Mouse (Mus musculus): ENCODE measurements around the gene Mrpl23. TPM values are rescaled to one million over a fixed set of nuclear protein-coding genes. Genes with fewer than 3 reads are reported as not detected.

Gene Mrpl23
- total RNA-seq, 2 experiments from 2014 or later: 3.1 to 5.9 TPM

GRCm38 (mm10) chr7:142572343-142572742 lies 39.9 kb downstream of the Mrpl23 start:
- no peak for DNase-seq (ENCODE audit: low spot score in 2 of 2)

DNA sequence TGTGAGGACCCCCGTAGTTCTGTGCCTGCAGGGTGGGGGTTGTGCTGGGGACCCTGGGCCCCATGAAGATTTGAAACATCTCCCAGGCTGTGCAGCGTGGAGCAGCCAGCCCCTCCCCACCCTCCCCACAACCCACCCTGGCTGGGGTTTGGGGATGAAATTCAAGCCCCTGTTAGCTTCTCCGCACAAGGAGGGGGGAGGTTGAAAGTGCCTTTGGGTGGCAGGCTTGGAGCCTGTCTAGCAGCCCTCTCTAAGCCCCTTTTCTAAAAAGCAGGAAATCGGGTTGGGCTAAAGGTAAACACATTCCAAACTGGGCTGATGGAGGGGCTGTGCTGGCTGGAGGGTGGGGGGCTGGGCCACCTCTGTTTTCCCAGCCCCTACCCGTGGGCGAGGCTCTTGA lies 40.5 kb downstream of the Mrpl23 start:
- no peak for DNase-seq (ENCODE audit: low spot score in 2 of 2)

GRCm38 (mm10) chr7:142574155-142574660 lies 41.7 kb downstream of the Mrpl23 start:
- DNase-seq (ENCODE audit: low spot score in 2 of 2): no peak

DNA sequence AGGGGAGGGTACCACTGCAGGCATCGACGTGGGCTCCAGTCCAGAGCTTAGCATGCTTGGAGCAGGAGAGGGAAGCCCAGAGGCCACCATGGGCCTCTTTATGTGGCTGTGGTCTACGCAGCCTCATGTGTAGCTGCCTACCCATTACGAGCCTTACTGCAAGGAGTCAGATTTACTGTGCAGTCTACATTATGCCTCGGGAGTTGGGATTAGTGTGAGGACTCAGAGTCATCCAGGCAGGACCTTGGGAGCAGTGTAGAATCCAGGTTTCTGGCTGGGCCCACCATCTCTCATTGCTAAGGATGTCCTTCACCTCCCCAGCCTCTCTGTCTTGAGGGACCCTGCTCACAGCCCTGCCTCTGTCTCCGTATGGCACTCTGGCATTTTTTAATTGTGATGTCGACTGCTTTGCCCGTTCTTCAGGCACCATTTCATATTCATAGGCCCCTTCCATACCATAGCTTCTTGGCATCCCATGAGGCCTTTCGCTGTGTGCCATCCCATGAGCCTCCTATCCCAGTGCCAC lies 42.4 kb downstream of the Mrpl23 start:
- DNase-seq (ENCODE audit: low spot score in 2 of 2): no peak

GRCm38 (mm10) chr7:142575491-142575890 lies 43.0 kb downstream of the Mrpl23 start:
- DNase-seq (ENCODE audit: low spot score in 2 of 2): no peak

GRCm38 (mm10) chr7:142575971-142576370 lies 43.5 kb downstream of the Mrpl23 start:
- DNase-seq (ENCODE audit: low spot score in 2 of 2): no peak

GRCm38 (mm10) chr7:142576472-142577326 lies 44.2 kb downstream of the Mrpl23 start:
- DNase-seq (ENCODE audit: low spot score in 2 of 2): no peak

DNA sequence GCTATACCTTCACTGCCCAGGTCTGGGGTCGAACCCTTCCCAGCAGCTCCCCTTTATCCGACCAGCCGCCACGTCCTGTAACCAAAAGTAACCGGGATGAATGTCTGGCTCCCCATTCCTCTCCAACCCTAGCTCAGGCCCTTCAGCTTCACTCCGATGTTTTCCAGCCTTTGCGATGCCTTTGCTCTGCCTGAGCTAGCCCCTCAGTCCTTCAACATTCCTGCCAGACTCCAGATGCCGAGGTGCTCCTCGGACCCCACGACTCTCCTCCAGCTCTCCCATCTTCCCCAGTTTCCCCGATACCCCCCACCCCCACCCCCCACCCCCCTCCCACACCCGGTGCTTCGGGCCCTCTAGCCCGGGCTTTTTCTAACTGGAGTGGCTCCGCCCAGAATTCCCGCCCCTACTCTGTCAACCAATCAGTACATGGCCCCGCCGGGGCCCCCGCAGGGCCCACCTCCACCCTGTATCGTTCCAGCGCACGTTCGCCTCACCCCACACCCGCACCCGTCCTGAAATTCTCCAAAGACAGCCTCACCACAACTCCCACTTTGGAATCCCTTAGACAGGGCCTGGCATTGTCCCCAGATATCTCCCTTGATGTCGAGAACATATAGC lies 45.4 kb downstream of the Mrpl23 start:
- DNase-seq (ENCODE audit: low spot score in 2 of 2): peak in 1 of 2 experiments; percentile 11

DNA sequence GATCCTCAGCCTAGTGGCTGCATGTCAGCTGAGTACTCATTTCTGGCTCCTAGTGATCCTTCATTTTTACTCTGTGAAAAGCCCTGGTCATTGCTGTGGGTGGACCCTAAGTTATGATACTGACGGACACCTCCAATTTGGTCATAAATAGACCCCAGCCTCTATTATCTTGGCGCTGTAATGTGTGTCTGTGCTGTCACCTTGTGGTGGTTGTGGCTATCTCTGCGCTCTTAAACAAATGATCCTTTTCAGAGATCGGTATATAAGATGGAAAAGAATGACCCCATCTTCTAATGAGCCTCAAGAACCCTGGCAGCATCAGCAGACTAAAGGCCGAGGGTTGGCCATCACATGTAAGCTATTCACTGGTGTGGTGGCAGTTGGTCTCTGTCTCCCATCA lies 46.6 kb downstream of the Mrpl23 start:
- no peak for DNase-seq (ENCODE audit: low spot score in 2 of 2)

DNA sequence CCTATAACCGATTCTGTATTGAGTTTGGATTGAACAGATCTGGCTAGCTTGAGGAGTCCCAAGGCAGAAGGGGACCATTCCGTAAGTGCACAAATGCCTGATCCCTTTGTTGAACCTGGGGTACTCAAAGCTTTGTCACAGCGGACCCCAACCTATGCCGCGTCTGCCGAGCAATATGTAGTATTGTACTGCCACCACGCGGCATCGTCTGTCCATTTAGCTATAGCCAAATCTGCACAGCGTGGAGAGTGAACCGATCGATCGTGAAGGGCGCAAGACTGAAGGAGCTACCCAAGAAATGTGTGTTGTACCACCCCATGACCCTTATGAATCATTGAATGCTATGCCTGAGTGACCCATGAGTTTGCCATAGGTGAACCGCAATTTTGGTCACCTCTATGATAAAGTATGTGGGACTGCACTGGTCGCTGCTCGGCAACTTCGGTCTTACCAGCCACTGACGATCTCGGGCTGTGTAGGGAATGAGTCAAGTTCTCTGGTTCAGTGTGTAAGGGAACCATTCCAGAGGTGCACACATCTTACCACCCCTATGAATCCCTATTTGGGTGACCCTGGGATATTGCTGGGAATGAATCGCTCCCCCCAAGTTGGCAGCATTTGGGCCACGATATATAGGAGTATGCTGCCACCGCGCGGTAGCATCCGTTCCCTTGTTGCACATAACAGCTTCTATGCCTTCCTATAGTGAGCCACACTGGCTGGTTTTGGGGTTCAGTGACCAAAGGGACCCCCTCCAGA lies 47.8 kb downstream of the Mrpl23 start:
- peak; percentile 48 to 57 for DNase-seq (ENCODE audit: low spot score in 2 of 2)

GRCm38 (mm10) chr7:142581186-142581585 lies 48.7 kb downstream of the Mrpl23 start:
- DNase-seq (ENCODE audit: low spot score in 2 of 2): no peak

DNA sequence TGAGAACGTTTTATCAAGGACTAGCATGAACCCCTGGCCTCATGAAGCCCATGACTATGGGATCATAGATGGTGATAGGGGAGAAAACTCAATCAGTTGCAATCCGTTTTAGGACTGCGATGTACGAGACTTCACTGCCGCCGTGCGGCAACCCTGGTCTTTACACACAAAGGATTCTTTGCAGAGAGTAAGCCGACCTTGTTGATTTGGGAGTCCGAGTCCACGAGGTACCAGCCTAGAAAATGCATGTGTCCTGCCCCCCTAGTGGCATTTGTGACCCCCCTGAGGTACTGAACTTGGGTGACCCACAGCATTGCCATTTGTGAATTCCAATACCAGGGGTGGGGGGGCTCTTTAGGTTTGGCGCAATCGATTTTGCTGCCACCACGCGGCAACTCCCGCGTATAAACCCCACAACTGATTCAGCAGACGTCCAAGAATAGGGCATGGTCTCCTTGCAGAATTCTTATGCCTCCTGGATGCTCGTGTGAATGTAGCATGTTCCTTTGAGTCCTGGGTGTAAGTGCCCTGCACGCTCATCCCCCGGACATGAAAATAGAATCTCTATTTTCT lies 49.3 kb downstream of the Mrpl23 start:
- DNase-seq (ENCODE audit: low spot score in 2 of 2): peak; percentile 17 to 39

DNA sequence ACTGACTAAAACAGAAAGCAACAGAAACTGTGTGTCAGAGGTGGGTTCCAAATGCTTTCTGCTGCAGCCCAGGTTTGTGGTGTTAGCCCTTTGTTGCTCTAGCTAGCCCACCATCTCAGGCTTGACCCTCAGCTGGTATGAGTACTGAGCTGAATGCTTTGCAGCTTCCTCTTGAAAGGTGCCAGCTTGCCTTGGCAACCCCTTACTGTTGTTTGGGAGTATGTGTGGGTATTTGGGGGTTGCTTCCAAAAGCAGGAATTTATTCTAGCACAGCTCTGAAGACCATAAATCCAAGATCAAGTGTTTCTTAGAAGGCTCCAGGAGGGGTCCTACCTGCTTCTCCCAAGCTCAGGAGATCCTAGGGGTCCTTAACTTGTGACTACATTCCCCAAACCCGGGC lies 52.4 kb downstream of the Mrpl23 start:
- DNase-seq (ENCODE audit: low spot score in 2 of 2): peak in 1 of 2 experiments; percentile 32

- DNase-seq (ENCODE audit: low spot score in 2 of 2): peak in 1 of 2 experiments; percentile 17
These were observed 53.4 kb downstream of the Mrpl23 start for GRCm38 (mm10) chr7:142585890-142586289.

DNA sequence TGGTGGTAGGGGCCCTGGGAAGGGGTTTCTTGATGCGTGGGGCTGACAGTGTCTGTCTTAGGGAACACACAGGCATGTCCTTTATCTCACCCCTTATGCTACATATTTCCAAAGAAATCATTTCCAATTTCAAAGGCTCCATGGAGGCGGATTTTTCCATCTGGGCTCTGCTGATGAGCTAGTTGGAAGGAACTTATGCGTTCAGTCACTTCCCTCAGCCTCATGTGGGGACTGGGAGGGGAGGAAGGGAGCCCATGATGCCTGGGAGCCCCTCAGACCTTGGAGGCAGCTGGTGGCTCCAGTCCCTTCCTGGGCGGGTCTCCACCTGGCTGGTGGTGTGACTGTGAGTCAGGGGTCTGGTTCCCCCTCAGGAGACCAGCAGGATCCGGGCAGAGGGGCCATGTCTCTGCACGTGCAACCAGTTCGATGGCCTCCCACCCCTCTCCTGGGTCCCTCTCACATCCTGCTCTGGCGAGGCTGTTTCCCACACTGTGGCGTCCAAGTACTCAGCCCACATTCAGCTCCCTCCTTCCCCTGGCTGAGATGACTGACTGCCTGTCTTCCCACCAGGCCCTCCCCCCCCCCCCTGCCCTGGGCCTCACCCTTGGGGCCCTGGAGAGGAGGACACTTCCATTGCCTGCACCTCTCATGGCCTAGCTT lies 55.9 kb downstream of the Mrpl23 start:
- DNase-seq (ENCODE audit: low spot score in 2 of 2): peak; percentile 12 to 24

Small RNAs within 50 kb of the gene (microRNA-seq; reads per million reads assigned to microRNA genes)
- 0 reads per million in 2 experiments for gene Mir675

Other genes starting within 250 kb of the Mrpl23 start
- gene Krtap5-1, start 235.6 kb upstream of the Mrpl23 start, total RNA-seq (2021): not detected
- not detected for gene Krtap5-4, start 229.1 kb upstream of the Mrpl23 start, total RNA-seq (2021)
- gene Ifitm10, start 158.9 kb upstream of the Mrpl23 start, total RNA-seq (2021): 10 to 100 TPM; 35.2 to 38.2 TPM
- 1 to 10 TPM in 1 of 2 experiments, not detected in 1; 6.0 TPM for gene Gm49369, start 150.0 kb upstream of the Mrpl23 start, total RNA-seq (2021)
- 100 to 1,000 TPM; 307 to 342 TPM for gene Ctsd, start 144.6 kb upstream of the Mrpl23 start, total RNA-seq (2021)
- gene Syt8, start 97.8 kb upstream of the Mrpl23 start, total RNA-seq (2021): not detected
- under 1 TPM in 1 of 2 experiments, not detected in 1; 0.44 TPM for gene Tnni2, start 90.9 kb upstream of the Mrpl23 start, total RNA-seq (2021)
- 1 to 10 TPM; 4.2 to 5.7 TPM for gene Lsp1, start 71.9 kb upstream of the Mrpl23 start, total RNA-seq (2021)
- not detected for gene Tnnt3, start 33.9 kb upstream of the Mrpl23 start, total RNA-seq (2021)
- gene Igf2, start 134.1 kb downstream of the Mrpl23 start, total RNA-seq (2021): 100 to 1,000 TPM; 114 to 115 TPM
- under 1 TPM in 1 of 2 experiments, not detected in 1; 0.12 TPM for gene Gm49394, start 137.3 kb downstream of the Mrpl23 start, total RNA-seq (2021)
- gene Ins2, start 210.7 kb downstream of the Mrpl23 start, total RNA-seq (2021): not detected

All from left cerebral cortex, adult 18-20 months (tissue).